Mouse (Mus musculus): ENCODE data around the gene Gm20816. TPM values are rescaled to one million over a fixed set of nuclear protein-coding genes. Genes with fewer than 3 reads are reported as not detected.

Gm20816 gene
- not detected for total RNA-seq (2023)

DNA sequence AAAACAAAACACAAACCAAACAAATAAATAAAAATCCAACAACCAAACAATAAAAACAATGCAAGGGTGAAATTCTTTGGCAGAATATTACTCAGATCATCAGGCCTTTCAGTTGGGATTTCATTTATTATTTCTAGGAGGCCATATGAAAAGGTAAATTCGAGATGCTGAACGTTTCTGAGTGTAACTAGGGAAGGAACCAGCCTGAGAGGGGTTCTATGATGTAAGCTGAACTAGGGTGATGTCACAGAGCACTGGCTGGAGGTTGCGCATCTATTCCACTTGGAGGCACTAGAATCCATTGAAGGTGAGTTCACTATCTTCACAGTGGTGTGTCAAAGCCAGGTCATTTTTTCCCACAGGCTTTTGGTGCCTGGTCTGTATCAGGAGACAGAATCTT lies at the start of gene Gm20816:
TSS of gene Gm20816 (plus strand) at position 301 of the 400 bp plus-strand sequence.

Other genes starting within 250 kb of the Gm20816 start
- gene Gm20937, start 243.1 kb upstream of the Gm20816 start, total RNA-seq (2023) = not detected